Mouse (Mus musculus): ENCODE data around the gene Trmt10b. TPM values are rescaled to one million over a fixed set of nuclear protein-coding genes. Genes with fewer than 3 reads are reported as not detected.

Trmt10b gene
- polyA plus RNA-seq, 1 experiment from 2014 or later, result 20.5 TPM

DNA sequence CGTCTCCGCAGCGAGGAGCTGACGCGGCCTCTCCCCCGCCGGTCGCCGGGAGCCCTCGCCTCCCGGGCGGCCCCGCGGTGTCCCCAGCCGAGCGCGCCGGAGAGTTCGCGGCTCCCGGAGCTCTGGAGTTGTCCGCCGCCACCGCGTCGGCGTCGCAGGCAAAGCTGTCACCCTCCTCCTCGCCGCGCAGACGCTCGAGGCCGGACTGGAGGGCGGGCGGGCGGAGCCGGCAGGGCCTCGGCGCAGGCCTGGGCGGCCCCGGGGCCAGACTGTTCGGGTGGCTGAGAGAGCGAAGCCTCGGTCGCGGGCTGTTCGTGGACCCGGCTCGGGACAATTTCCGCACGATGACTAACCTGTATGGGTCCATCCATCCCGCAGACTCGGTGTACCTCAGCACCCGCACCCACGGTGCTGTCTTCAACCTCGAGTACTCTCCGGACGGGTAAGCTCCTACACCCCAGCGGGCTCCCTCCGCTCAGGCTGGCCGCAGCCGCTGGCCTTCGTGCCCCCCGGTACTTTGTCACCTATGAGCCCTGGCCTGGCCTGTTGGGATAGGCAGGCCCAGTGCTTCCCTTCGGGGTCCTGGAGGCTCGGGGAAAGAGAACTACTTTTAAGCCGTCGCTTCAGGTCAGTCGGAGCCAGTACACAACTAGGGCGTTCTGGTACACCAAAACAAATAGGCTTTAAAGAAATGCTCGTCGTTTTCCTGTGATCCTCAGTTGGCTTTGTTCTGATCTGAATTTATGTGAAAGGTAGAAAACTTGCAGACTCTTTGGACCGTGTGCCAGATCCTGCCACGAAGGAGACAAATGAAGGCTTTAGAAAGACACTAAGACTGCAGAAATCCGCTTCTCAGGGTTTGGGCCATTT lies 45.6 kb downstream of the Trmt10b start, which contains the start of gene Exosc3:
Gene Exosc3, minus strand, starts transcription at position 447 of the 870 bp plus-strand sequence.
- Histone ChIP-seq H3K4me3 (peak within 1 kb of the TSS; percentile 97), H3K4me2 (replicated peaks) (peak within 1 kb of the TSS; percentile 77), H3K27ac (peak within 1 kb of the TSS; percentile 97), H3K27me3 (no peaks in the 10 kb centered on the region), H3K4me1 (peaks cover 12% of the 10 kb centered on the region), H3K36me3 (0 out of 2 replicates have a peak, but pooled peaks cover 3% of the 10 kb centered on the region), H3K9me3 (no peaks in the 10 kb centered on the region), H3K9ac (peak within 1 kb of the TSS; percentile 97)
- under 1% methylated on average over 68 of the region's 76 CpGs for WGBS
- ATAC-seq (ENCODE audit: insufficient number of reproducible peaks, insufficient read depth, low FRiP score, low TSS enrichment), result peak; percentile 78

- no peak overlapping the region for H3K4me3 ChIP-seq
- H3K27ac ChIP-seq, result no peak overlapping the region
- WGBS, result 91% methylated on average over 3 of the region's 3 CpGs
- H3K4me2 ChIP-seq (replicated peaks), result no peak overlapping the region
- H3K9ac ChIP-seq, result no peak overlapping the region
- no peaks in the 10 kb centered on the region for H3K9me3 ChIP-seq
- peaks cover 13% of the 10 kb centered on the region; the same call in 1 of the 2 replicates for H3K36me3 ChIP-seq
- no peaks in the 10 kb centered on the region for H3K27me3 ChIP-seq
- H3K4me1 ChIP-seq, result no peaks in the 10 kb centered on the region
- ATAC-seq (ENCODE audit: insufficient number of reproducible peaks, insufficient read depth, low FRiP score, low TSS enrichment), result no peak
Observed at GRCm38 (mm10) chr4:45356653-45357052, 59.7 kb downstream of the Trmt10b start.

Other genes with a start within 250 kb of the Trmt10b start
- gene Fbxo10, start 212.5 kb upstream of the Trmt10b start, polyA plus RNA-seq (2016; fragmentation: Nextera tagmentation; extraction: Ambion mirVana), result 18.5 and 20.4 TPM in 2 replicates
- gene Tomm5, start 189.0 kb upstream of the Trmt10b start, polyA plus RNA-seq (2016; fragmentation: Nextera tagmentation; extraction: Ambion mirVana), result 195 and 207 TPM in 2 replicates
- 2.5 and 3.8 TPM in 2 replicates for gene Frmpd1, start 112.3 kb upstream of the Trmt10b start, polyA plus RNA-seq (2016; fragmentation: Nextera tagmentation; extraction: Ambion mirVana)
- gene Dcaf10, start 45.0 kb downstream of the Trmt10b start, polyA plus RNA-seq (2016; fragmentation: Nextera tagmentation; extraction: Ambion mirVana), result 18.4 and 20.1 TPM in 2 replicates
- gene Exosc3, start 45.6 kb downstream of the Trmt10b start, polyA plus RNA-seq (2016; fragmentation: Nextera tagmentation; extraction: Ambion mirVana), result 83.8 and 86.3 TPM in 2 replicates
- 79.8 and 80.5 TPM in 2 replicates for gene Slc25a51, start 111.6 kb downstream of the Trmt10b start, polyA plus RNA-seq (2016; fragmentation: Nextera tagmentation; extraction: Ambion mirVana)
- 8.3 and 9.6 TPM in 2 replicates for gene Shb, start 235.3 kb downstream of the Trmt10b start, polyA plus RNA-seq (2016; fragmentation: Nextera tagmentation; extraction: Ambion mirVana)

Measured in embryonic facial prominence, embryonic 12.5 days (tissue).